Mouse (Mus musculus): Measurements from ENCODE around the gene Coro1c. TPM values are rescaled to one million over a fixed set of nuclear protein-coding genes. Genes with fewer than 3 reads are reported as not detected.
A peak's percentile ranks its signal among the peaks of the same experiment; 100 is the strongest.

Gene Coro1c
- polyA plus RNA-seq, 1 experiment = 78.3 TPM

DNA sequence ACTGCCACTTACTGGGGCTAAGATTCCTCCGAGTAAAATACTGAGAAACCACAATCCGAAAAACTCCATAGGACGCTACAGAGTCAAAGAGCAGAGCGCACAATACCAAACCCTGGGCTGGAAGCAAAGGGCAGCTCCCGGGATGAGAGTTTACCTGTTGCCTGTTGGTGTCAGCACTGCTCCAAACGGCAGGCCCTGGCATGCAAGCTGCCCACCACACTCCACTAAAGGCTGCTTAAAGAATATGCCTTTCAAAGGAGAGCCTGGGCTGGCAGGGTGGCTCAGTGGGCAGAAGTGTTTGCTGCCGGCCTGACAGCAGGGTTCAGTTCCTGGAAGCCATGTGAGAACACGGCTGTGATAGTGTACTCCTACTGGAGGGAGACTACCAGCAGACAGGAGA is 50.9 kb downstream of the Coro1c start:
- H3K4me1 ChIP-seq (replicated peaks; ENCODE audit: control insufficient read depth, insufficient read depth, low read length) = peaks cover 9% of the 10 kb centered on the region
- H3K36me3 ChIP-seq (ENCODE audit: control insufficient read depth, insufficient read depth, low read length) = no peaks in the 10 kb centered on the region
- no peak for DNase-seq
- no peak for TF ChIP-seq POLR2A (IDR thresholded peaks at IDR 0.05; ENCODE audit: control insufficient read depth, extremely low read depth, insufficient read depth, low read length, poor library complexity)
- TF ChIP-seq CTCF (IDR thresholded peaks at IDR 0.05; ENCODE audit: borderline replicate concordance, control insufficient read depth, extremely low read depth, insufficient read depth, low read length, poor library complexity) = no peak
- WGBS = 92% methylated on average over 8 of the region's 8 CpGs
- no peak overlapping the region for H3K4me3 ChIP-seq (ENCODE audit: control insufficient read depth, insufficient read depth, low read length)
- H3K27me3 ChIP-seq (ENCODE audit: control insufficient read depth, insufficient read depth, low read length) = no peaks in the 10 kb centered on the region
- H3K27ac ChIP-seq (ENCODE audit: control insufficient read depth, insufficient read depth, low read length) = no peak overlapping the region

DNA sequence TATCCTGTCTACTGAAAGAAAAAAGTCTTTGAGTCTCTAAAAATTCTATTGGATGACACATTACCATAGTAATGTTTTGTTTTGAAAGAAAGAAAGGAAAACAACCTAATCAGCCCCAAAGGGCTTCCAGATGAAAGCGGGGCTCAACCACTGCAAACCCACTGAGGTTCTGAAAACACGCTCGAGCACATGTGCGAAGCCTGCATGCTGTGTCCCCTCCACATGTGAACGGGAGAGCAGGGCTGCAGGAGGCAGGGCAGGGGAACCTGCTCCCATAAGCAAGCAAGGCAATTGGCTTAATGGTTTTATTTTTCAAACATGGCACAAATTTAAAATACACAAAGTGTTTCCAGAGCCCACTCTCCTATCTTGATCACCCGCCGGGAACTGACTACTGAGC is 51.9 kb downstream of the Coro1c start:
- TF ChIP-seq CTCF (IDR thresholded peaks at IDR 0.05; ENCODE audit: borderline replicate concordance, control insufficient read depth, extremely low read depth, insufficient read depth, low read length, poor library complexity) (no peak), POLR2A (IDR thresholded peaks at IDR 0.05; ENCODE audit: control insufficient read depth, extremely low read depth, insufficient read depth, low read length, poor library complexity) (no peak)
- 88% methylated on average over 7 of the region's 7 CpGs for WGBS

DNA sequence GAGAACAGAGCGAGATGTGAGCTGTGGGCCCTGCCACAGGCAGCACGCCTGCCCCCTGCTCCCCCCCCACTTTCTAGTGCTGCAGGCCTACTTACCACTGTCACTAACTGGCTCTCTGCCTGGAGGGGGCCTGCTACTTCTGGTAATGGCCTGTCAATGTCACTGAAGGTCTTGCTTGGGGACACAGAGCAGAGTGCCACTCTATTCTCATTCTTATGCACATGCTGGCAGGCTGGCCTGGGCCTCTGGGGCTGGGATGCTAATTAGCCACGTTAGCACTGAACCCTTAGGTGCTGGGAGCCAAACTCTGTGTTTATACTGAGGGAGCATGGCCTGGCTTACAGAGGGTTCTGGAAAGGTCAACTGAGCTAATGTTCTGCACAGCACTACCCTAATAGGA is 52.9 kb downstream of the Coro1c start:
- H3K36me3 ChIP-seq (ENCODE audit: control insufficient read depth, insufficient read depth, low read length) = peaks cover 3% of the 10 kb centered on the region; the same call in 1 of the 2 replicates
- H3K4me1 ChIP-seq (replicated peaks; ENCODE audit: control insufficient read depth, insufficient read depth, low read length) = peaks cover 9% of the 10 kb centered on the region
- H3K27me3 ChIP-seq (ENCODE audit: control insufficient read depth, insufficient read depth, low read length) = no peaks in the 10 kb centered on the region
- 92% methylated on average over 3 of the region's 3 CpGs for WGBS
- H3K4me3 ChIP-seq (ENCODE audit: control insufficient read depth, insufficient read depth, low read length) = no peak overlapping the region
- DNase-seq = no peak
- TF ChIP-seq CTCF (IDR thresholded peaks at IDR 0.05; ENCODE audit: borderline replicate concordance, control insufficient read depth, extremely low read depth, insufficient read depth, low read length, poor library complexity) (no peak), POLR2A (IDR thresholded peaks at IDR 0.05; ENCODE audit: control insufficient read depth, extremely low read depth, insufficient read depth, low read length, poor library complexity) (no peak)
- H3K27ac ChIP-seq (ENCODE audit: control insufficient read depth, insufficient read depth, low read length) = no peak overlapping the region

More for the DNA sequence above, 51.9 kb downstream of the Coro1c start:
- Histone ChIP-seq H3K27me3 (ENCODE audit: control insufficient read depth, insufficient read depth, low read length) (no peaks in the 10 kb centered on the region), H3K27ac (ENCODE audit: control insufficient read depth, insufficient read depth, low read length) (no peak overlapping the region), H3K36me3 (ENCODE audit: control insufficient read depth, insufficient read depth, low read length) (no peaks in the 10 kb centered on the region), H3K4me1 (replicated peaks; ENCODE audit: control insufficient read depth, insufficient read depth, low read length) (peaks cover 9% of the 10 kb centered on the region), H3K4me3 (ENCODE audit: control insufficient read depth, insufficient read depth, low read length) (no peak overlapping the region)
- no peak for DNase-seq

DNA sequence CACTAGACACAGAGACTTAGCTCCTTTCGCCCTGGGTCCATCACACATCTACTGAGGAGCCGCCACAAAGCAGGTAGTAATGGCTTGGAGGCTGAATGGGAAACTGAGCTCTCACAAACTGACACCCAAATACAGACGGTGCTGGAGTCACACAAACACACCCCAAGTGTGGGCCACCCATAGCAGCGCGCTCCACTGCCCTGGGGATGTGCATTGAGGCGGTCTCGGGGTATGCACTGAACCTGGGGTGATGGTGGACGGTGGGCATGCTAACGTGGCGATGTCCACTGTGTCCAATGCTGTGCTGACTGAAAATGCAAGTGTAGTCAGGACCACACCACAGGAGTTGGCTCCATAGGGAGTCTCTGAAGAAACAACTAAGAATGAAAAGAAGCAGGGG is 53.4 kb downstream of the Coro1c start:
- Histone ChIP-seq H3K27me3 (ENCODE audit: control insufficient read depth, insufficient read depth, low read length) (no peaks in the 10 kb centered on the region), H3K4me3 (ENCODE audit: control insufficient read depth, insufficient read depth, low read length) (no peak overlapping the region), H3K4me1 (replicated peaks; ENCODE audit: control insufficient read depth, insufficient read depth, low read length) (peaks cover 9% of the 10 kb centered on the region), H3K36me3 (ENCODE audit: control insufficient read depth, insufficient read depth, low read length) (peaks cover 8% of the 10 kb centered on the region), H3K27ac (ENCODE audit: control insufficient read depth, insufficient read depth, low read length) (no peak overlapping the region)
- no peak for DNase-seq
- TF ChIP-seq CTCF (IDR thresholded peaks at IDR 0.05; ENCODE audit: borderline replicate concordance, control insufficient read depth, extremely low read depth, insufficient read depth, low read length, poor library complexity) = no peak
- TF ChIP-seq POLR2A (IDR thresholded peaks at IDR 0.05; ENCODE audit: control insufficient read depth, extremely low read depth, insufficient read depth, low read length, poor library complexity) = no peak
- 97% methylated on average over 10 of the region's 10 CpGs for WGBS

DNA sequence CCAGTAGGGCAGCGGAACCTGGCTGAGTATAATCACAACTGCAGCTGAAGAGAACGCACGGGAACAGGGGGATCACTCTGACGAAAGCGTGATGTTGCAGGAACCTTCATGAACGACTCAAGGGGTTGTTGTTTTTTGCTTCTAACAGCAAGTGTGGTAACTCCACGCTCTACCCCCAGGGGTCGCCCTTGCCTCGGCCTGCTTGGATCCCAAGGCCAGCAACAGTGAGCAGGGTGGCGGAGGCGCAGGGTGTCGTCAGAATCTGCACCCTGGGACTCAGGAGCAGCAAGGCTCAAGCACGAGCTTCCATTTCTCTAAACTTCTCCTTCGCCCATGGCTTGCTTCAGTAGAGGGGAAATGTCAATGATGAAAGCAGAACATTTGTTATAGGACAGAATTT is 54.1 kb downstream of the Coro1c start:
- DNase-seq = peak; percentile 89
- no peak overlapping the region for H3K4me3 ChIP-seq (ENCODE audit: control insufficient read depth, insufficient read depth, low read length)
- peaks cover 9% of the 10 kb centered on the region for H3K36me3 ChIP-seq (ENCODE audit: control insufficient read depth, insufficient read depth, low read length)
- no peak overlapping the region for H3K27ac ChIP-seq (ENCODE audit: control insufficient read depth, insufficient read depth, low read length)
- peaks cover 8% of the 10 kb centered on the region for H3K4me1 ChIP-seq (replicated peaks; ENCODE audit: control insufficient read depth, insufficient read depth, low read length)
- TF ChIP-seq POLR2A (IDR thresholded peaks at IDR 0.05; ENCODE audit: control insufficient read depth, extremely low read depth, insufficient read depth, low read length, poor library complexity) (no peak), CTCF (IDR thresholded peaks at IDR 0.05; ENCODE audit: borderline replicate concordance, control insufficient read depth, extremely low read depth, insufficient read depth, low read length, poor library complexity) (peak; percentile 92)
- WGBS = 33% methylated on average over 14 of the region's 14 CpGs
- H3K27me3 ChIP-seq (ENCODE audit: control insufficient read depth, insufficient read depth, low read length) = no peaks in the 10 kb centered on the region

DNA sequence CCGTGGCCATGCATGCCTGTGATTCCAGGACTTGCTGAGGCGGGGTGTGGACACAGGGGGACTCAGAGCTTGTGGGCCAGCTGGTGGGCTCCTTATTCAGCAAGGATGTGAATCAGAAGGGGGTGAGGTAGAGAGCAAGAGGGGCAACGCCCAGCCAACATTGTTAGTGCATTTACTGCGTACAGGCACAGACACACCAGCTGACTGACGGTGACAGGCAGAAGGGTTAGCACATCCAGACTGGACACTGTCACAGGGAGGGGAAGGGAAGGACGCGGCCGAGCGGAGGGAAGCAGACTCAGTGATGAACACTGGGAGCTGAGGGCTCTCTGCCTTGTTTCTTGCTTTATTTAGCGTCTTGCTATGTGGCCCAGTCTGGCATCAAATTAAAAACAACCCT is 55.0 kb downstream of the Coro1c start:
- Histone ChIP-seq H3K4me3 (ENCODE audit: control insufficient read depth, insufficient read depth, low read length) (no peak overlapping the region), H3K27me3 (ENCODE audit: control insufficient read depth, insufficient read depth, low read length) (no peaks in the 10 kb centered on the region), H3K36me3 (ENCODE audit: control insufficient read depth, insufficient read depth, low read length) (peaks cover 9% of the 10 kb centered on the region), H3K4me1 (replicated peaks; ENCODE audit: control insufficient read depth, insufficient read depth, low read length) (peaks cover 2% of the 10 kb centered on the region; the same call in 1 of the 2 replicates), H3K27ac (ENCODE audit: control insufficient read depth, insufficient read depth, low read length) (no peak overlapping the region)
- 96% methylated on average over 10 of the region's 10 CpGs for WGBS
- DNase-seq = no peak
- TF ChIP-seq CTCF (IDR thresholded peaks at IDR 0.05; ENCODE audit: borderline replicate concordance, control insufficient read depth, extremely low read depth, insufficient read depth, low read length, poor library complexity) = no peak
- TF ChIP-seq POLR2A (IDR thresholded peaks at IDR 0.05; ENCODE audit: control insufficient read depth, extremely low read depth, insufficient read depth, low read length, poor library complexity) = no peak

DNA sequence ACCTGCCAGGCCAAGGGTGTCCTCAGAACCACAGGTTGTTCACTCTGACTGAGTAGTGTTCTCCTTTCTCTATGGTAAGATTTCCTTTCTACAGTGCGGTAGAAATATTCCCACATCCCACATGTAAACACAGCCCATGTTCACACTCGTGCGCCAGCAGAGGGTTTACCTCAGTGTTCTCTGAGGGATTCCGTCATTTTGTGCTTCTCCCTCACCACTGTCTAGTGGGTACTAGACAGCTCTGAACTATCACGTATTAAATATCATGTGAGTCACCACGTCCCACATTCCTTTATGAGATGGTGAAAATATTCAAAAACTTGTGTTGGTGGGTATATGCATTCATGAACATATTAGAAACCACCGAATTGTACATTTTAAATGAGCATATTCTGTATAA is 56.1 kb downstream of the Coro1c start:
- Histone ChIP-seq H3K27me3 (ENCODE audit: control insufficient read depth, insufficient read depth, low read length) (no peaks in the 10 kb centered on the region), H3K4me1 (replicated peaks; ENCODE audit: control insufficient read depth, insufficient read depth, low read length) (no peaks in the 10 kb centered on the region), H3K27ac (ENCODE audit: control insufficient read depth, insufficient read depth, low read length) (no peak overlapping the region), H3K4me3 (ENCODE audit: control insufficient read depth, insufficient read depth, low read length) (no peak overlapping the region), H3K36me3 (ENCODE audit: control insufficient read depth, insufficient read depth, low read length) (peaks cover 9% of the 10 kb centered on the region)
- TF ChIP-seq CTCF (IDR thresholded peaks at IDR 0.05; ENCODE audit: borderline replicate concordance, control insufficient read depth, extremely low read depth, insufficient read depth, low read length, poor library complexity) (no peak), POLR2A (IDR thresholded peaks at IDR 0.05; ENCODE audit: control insufficient read depth, extremely low read depth, insufficient read depth, low read length, poor library complexity) (no peak)
- no peak for DNase-seq
- WGBS = 97% methylated on average over 7 of the region's 7 CpGs

Data from thymus, adult 2 months (tissue).